Mouse (Mus musculus) bone marrow, adult 2 months (tissue): Measurements from ENCODE around the gene Tns4.

Experiments
- CTCF ChIP-seq: fragments of 200-500 bp; IDR thresholded peaks from 2 replicates; pipeline ENCODE4 v1.5.1; 2011; ENCODE audit warnings: low read length, control low read depth; ENCODE audit not compliant: control insufficient read depth, insufficient read depth
- POLR2A ChIP-seq: fragments of 200-500 bp; IDR thresholded peaks from 2 replicates; pipeline ENCODE4 v1.6.1; 2011; ENCODE audit warnings: low read depth, mild to moderate bottlenecking, control low read depth, low read length, borderline replicate concordance; ENCODE audit not compliant: control insufficient read depth

DNA sequence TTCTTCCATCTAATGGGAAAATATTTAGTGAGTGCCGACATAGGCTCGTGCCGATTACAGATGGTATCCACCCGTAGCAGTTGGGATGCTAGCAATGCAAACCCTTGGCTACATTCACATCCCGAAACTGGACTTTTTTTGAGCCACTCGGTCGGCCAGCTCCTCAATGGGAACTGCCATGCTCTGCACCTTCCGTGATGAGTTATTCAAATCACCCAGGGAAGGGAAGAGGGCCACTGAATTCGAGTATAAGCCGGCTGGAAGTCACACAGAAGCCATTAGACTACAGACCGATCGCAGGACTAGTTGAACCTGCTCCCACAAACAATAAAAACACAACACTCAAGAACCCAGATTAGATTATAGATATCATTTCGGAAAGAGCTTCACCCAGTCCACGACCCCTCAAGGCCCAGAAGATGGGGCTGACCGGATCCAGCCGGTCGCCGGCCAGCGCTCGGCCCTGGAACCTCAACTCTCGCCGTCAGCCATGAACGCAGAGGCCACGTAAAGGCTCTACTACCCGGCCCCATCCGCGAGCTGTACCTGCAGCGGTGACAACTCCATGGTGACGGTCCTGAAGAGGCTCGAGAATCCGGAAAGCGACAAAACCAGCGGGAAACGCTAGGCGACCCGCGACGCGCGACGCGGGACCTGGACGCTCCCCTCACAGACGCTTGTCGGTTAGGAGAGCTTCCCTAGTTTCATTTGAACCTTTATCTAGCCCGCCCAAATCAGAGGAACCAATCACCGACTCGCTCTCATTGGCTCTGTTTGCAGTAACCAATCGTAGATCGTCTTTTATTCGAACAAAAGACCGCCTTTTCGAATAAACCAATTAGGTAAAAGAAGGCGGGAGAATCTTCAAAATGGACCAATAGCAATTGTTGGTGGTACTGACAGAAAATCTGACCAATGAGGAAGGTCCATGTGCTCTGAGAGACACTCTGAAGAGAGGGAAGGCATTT, 65.3 kb downstream of the Tns4 start, which contains the start of gene Top2a:
- TF ChIP-seq CTCF = no peak
- TF ChIP-seq POLR2A = peak; percentile 88; the same call in 1 of the 2 replicates
